Mouse (Mus musculus): ENCODE measurements around the gene Cyp2c40.
"Not testable (repeated sequence)": the region's sequence is repeated elsewhere in the genome, so short reads cannot be mapped to it uniquely, and the experiment has no call there.

DNA sequence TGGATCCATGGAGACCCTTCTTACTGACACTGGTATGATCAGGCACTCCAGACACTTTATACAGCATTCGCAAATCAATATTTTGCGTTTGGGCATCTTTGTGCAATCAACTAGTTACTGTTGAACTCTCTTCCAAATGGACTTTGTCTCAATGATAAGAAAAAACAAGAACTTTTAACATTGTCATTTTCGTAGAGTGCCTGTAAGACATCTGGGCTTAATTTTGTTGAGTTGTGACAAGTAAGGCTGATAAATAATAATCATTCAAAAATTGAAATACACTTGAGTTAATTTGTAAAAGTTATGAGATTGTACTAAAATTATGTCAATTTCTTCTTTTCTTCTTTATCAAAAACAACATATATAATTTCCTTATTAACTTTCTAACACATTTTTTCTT is at the start of gene Cyp2c40:
- TF ChIP-seq CTCF (IDR thresholded peaks at IDR 0.05; ENCODE audit: extremely low read depth, insufficient read depth, insufficient read length, insufficient replicate concordance); POLR2A (IDR thresholded peaks at IDR 0.05; ENCODE audit: low read depth, low read length): not testable (repeated sequence)

Data from spleen, adult 2 months (tissue).